Mouse (Mus musculus) brain, embryonic 18.5 days (tissue): Measurements from ENCODE around the gene Fbxw10.

ENCODE experiments used
- DNase-seq: peaks from one replicate; pipeline ENCODE4 v3.0.0-alpha.2; 2012; ENCODE audit warnings: low read depth, low spot score

The Fbxw10 gene

GRCm38 (mm10) chr11:62903871-62904495, 57.1 kb downstream of the Fbxw10 start:
- DNase-seq = no peak

GRCm38 (mm10) chr11:62909720-62910306, 62.9 kb downstream of the Fbxw10 start:
- DNase-seq = no peak

- no peak for DNase-seq
Measured at GRCm38 (mm10) chr11:62911362-62911761, 64.5 kb downstream of the Fbxw10 start.

- no peak for DNase-seq
Measured at GRCm38 (mm10) chr11:62913141-62913540, 66.3 kb downstream of the Fbxw10 start.

- no peak for DNase-seq
Measured at GRCm38 (mm10) chr11:62914532-62914931, 67.7 kb downstream of the Fbxw10 start.

GRCm38 (mm10) chr11:62915486-62915885, 68.6 kb downstream of the Fbxw10 start:
- no peak for DNase-seq

- DNase-seq = no peak
Measured at GRCm38 (mm10) chr11:62916765-62917164, 69.9 kb downstream of the Fbxw10 start.

- DNase-seq = no peak
Measured at GRCm38 (mm10) chr11:62919946-62920742, 73.3 kb downstream of the Fbxw10 start.

- no peak for DNase-seq
Measured at GRCm38 (mm10) chr11:62920743-62921050, 73.8 kb downstream of the Fbxw10 start.

GRCm38 (mm10) chr11:62921052-62921977, 74.4 kb downstream of the Fbxw10 start:
- peak; percentile 85 for DNase-seq

GRCm38 (mm10) chr11:62924091-62924761, 77.4 kb downstream of the Fbxw10 start:
- no peak for DNase-seq
